Mouse (Mus musculus) yolk sac, embryonic 10.5 days (tissue): Measurements from ENCODE around the gene Cabp4.

Source experiments
- DNase-seq: peaks from one replicate; pipeline ENCODE4 v3.0.0-alpha.2; 2017; ENCODE audit warnings: low spot score

The Cabp4 gene

GRCm38 (mm10) chr19:4101466-4101865 lies 42.4 kb downstream of the Cabp4 start:
- no peak for DNase-seq

- DNase-seq, result no peak
Measured at GRCm38 (mm10) chr19:4100718-4101261, 43.0 kb downstream of the Cabp4 start.

GRCm38 (mm10) chr19:4099837-4100717 lies 43.8 kb downstream of the Cabp4 start, which contains the start of gene Pitpnm1:
Gene Pitpnm1, plus strand, starts transcription at chr19:4099998.
- DNase-seq, result peak; percentile 73

- peak; percentile 80 for DNase-seq
Measured at GRCm38 (mm10) chr19:4099056-4099455, 44.8 kb downstream of the Cabp4 start.

- no peak for DNase-seq
Measured at GRCm38 (mm10) chr19:4098426-4098825, 45.4 kb downstream of the Cabp4 start.

GRCm38 (mm10) chr19:4097441-4097825 lies 46.4 kb downstream of the Cabp4 start:
- peak; percentile 92 for DNase-seq

GRCm38 (mm10) chr19:4096642-4097440 lies 47.0 kb downstream of the Cabp4 start, which contains the start of gene Cdk2ap2:
Gene Cdk2ap2, plus strand, starts transcription at chr19:4097182.
- peak; percentile 100 for DNase-seq

GRCm38 (mm10) chr19:4095802-4096201 lies 48.0 kb downstream of the Cabp4 start:
- no peak for DNase-seq

- no peak for DNase-seq
Measured at GRCm38 (mm10) chr19:4094774-4095303, 49.0 kb downstream of the Cabp4 start.

- DNase-seq, result no peak
Measured at GRCm38 (mm10) chr19:4094348-4094747, 49.5 kb downstream of the Cabp4 start.

- DNase-seq, result no peak
Measured at GRCm38 (mm10) chr19:4093772-4094171, 50.1 kb downstream of the Cabp4 start.

- DNase-seq, result no peak
Measured at GRCm38 (mm10) chr19:4092750-4093149, 51.1 kb downstream of the Cabp4 start.

- no peak for DNase-seq
Measured at GRCm38 (mm10) chr19:4091383-4091782, 52.5 kb downstream of the Cabp4 start.

GRCm38 (mm10) chr19:4090446-4090845 lies 53.4 kb downstream of the Cabp4 start:
- DNase-seq, result no peak

- no peak for DNase-seq
Measured at GRCm38 (mm10) chr19:4089128-4089527, 54.7 kb downstream of the Cabp4 start.

GRCm38 (mm10) chr19:4088146-4088545 lies 55.7 kb downstream of the Cabp4 start:
- no peak for DNase-seq

GRCm38 (mm10) chr19:4087090-4087489 lies 56.7 kb downstream of the Cabp4 start:
- DNase-seq, result no peak

GRCm38 (mm10) chr19:4086156-4086555 lies 57.7 kb downstream of the Cabp4 start:
- no peak for DNase-seq
